9 mouse cellular contexts compared by ENCODE assay signal in genomic region chr11:69680136-69680855, GRCm38 (mm10). TPM values are rescaled to one million over a fixed set of nuclear protein-coding genes. Genes with fewer than 3 reads are reported as not detected.
DNase-seq lines count a peak whose midpoint lies in the region; ATAC-seq and TF ChIP-seq lines count a peak whose summit lies in the region.
"Had no signal": no experiment of that assay in that cellular context is flagged by ENCODE, and none has a peak within 500 bp of the region (broad histone marks: within the 10 kb centered on the region; RNA-seq: fewer than 3 reads in every experiment).

No protein-coding gene starts in this region.

- H3K9ac ChIP-seq in heart, postnatal 0 days (replicated peaks; ENCODE audit: low read depth, low read length), result peak overlapping the region; percentile 85; the same call in 1 of the 2 replicates
- peak overlapping the region; percentile 15 for H3K9ac ChIP-seq in hindbrain, embryonic 12.5 days
- H3K9ac ChIP-seq in midbrain, embryonic 11.5 days (ENCODE audit: low read length), result no peak overlapping the region

- no peaks in the 10 kb centered on the region for H3K9me3 ChIP-seq in heart, postnatal 0 days (replicated peaks; ENCODE audit: control insufficient read depth, low read length)
- H3K9me3 ChIP-seq in hindbrain, embryonic 12.5 days (replicated peaks), result no peaks in the 10 kb centered on the region
- H3K9me3 ChIP-seq in midbrain, embryonic 11.5 days (ENCODE audit: control insufficient read depth, low read length), result no peaks in the 10 kb centered on the region

- intact Hi-C loops in left cerebral cortex, postnatal 10 days (cut with DNase I), result loop anchor here (5.0 kb wide), 1 partner anchor 37 kb away; no protein-coding TSS in a partner anchor

- H3K4me2 ChIP-seq in heart, postnatal 0 days (ENCODE audit: low read depth, low read length), result peak overlapping the region; percentile 93; the same call in 1 of the 2 replicates
- H3K4me2 ChIP-seq in hindbrain, embryonic 12.5 days (replicated peaks), result peak overlapping the region; percentile 90
- H3K4me2 ChIP-seq in midbrain, embryonic 11.5 days, result peak overlapping the region; percentile 93

- TF ChIP-seq POLR2A in cortical plate, adult 2 months (IDR thresholded peaks at IDR 0.05; ENCODE audit: extremely low read depth, insufficient read depth, low read length), result no peak

- TF ChIP-seq EP300 in heart, postnatal 0 days (IDR thresholded peaks at IDR 0.05; ENCODE audit: low read depth), result no peak

- no peaks in the 10 kb centered on the region for H3K27me3 ChIP-seq in heart, postnatal 0 days (ENCODE audit: control insufficient read depth, insufficient read depth, low read length)
- H3K27me3 ChIP-seq in hindbrain, embryonic 12.5 days, result peaks cover 4% of the 10 kb centered on the region
- H3K27me3 ChIP-seq in midbrain, embryonic 11.5 days (ENCODE audit: control insufficient read depth, insufficient read depth, low read length), result no peaks in the 10 kb centered on the region

- H3K4me3 ChIP-seq in heart, postnatal 0 days (ENCODE audit: low read depth, low read length), result no peak overlapping the region
- H3K4me3 ChIP-seq in cortical plate, adult 2 months (ENCODE audit: insufficient read depth, low read length), result peak overlapping the region; percentile 44; the same call in 1 of the 2 replicates
- H3K4me3 ChIP-seq in hindbrain, embryonic 12.5 days, result peak overlapping the region; percentile 55
- H3K4me3 ChIP-seq in midbrain, embryonic 11.5 days (ENCODE audit: low read depth, low read length), result peak overlapping the region; percentile 84; the same call in 1 of the 2 replicates

- WGBS in heart, postnatal 0 days, result 89% methylated on average over 30 of the region's 30 CpGs
- 92% methylated on average over 29 of the region's 30 CpGs for WGBS in hindbrain, embryonic 12.5 days
- 92% methylated on average over 30 of the region's 30 CpGs for WGBS in midbrain, embryonic 11.5 days

- H3K36me3 ChIP-seq in heart, postnatal 0 days (replicated peaks; ENCODE audit: control insufficient read depth, insufficient read depth, low read length), result peaks cover 35% of the 10 kb centered on the region
- peaks cover 45% of the 10 kb centered on the region for H3K36me3 ChIP-seq in hindbrain, embryonic 12.5 days
- H3K36me3 ChIP-seq in midbrain, embryonic 11.5 days (ENCODE audit: control insufficient read depth, insufficient read depth, low read length), result peaks cover 13% of the 10 kb centered on the region

- no peak for TF ChIP-seq CTCF in heart, postnatal 0 days (IDR thresholded peaks at IDR 0.05; ENCODE audit: low read depth)
- no peak for TF ChIP-seq CTCF in cortical plate, adult 2 months (IDR thresholded peaks at IDR 0.05; ENCODE audit: extremely low read depth, insufficient read depth, low read length)

- H3K27ac ChIP-seq in heart, postnatal 0 days (ENCODE audit: low read depth), result no peak overlapping the region
- no peak overlapping the region for H3K27ac ChIP-seq in cortical plate, adult 2 months (ENCODE audit: insufficient read depth, low read length)
- no peak overlapping the region for H3K27ac ChIP-seq in hindbrain, embryonic 12.5 days
- H3K27ac ChIP-seq in midbrain, embryonic 11.5 days (ENCODE audit: low read depth, low read length), result no peak overlapping the region

- ATAC-seq in heart, postnatal 0 days (ENCODE audit: insufficient read depth, low read depth), result no peak
- no peak for ATAC-seq in hindbrain, embryonic 12.5 days (ENCODE audit: low FRiP score)
- no peak for ATAC-seq in midbrain, embryonic 11.5 days (ENCODE audit: low FRiP score)
- ATAC-seq in monocyte, adult 5-6 weeks (replicated peaks; ENCODE audit: insufficient number of reproducible peaks, low FRiP score, low TSS enrichment, poor library complexity, severe bottlenecking), result no peak

- H3K4me1 ChIP-seq in heart, postnatal 0 days (ENCODE audit: control insufficient read depth, insufficient read depth), result peaks cover 13% of the 10 kb centered on the region
- H3K4me1 ChIP-seq in cortical plate, adult 2 months (ENCODE audit: control insufficient read depth, insufficient read depth, low read length), result no peaks in the 10 kb centered on the region; the same call in 1 of the 2 replicates
- peaks cover 21% of the 10 kb centered on the region for H3K4me1 ChIP-seq in hindbrain, embryonic 12.5 days
- H3K4me1 ChIP-seq in midbrain, embryonic 11.5 days (ENCODE audit: control insufficient read depth, insufficient read depth, low read length), result peaks cover 14% of the 10 kb centered on the region

- no peak for DNase-seq in heart, postnatal 0 days (ENCODE audit: low spot score)
- DNase-seq in heart, adult 9 months (ENCODE audit: low spot score in 2 of 2), result no peak
- DNase-seq in midbrain, embryonic 11.5 days (ENCODE audit: low spot score, missing footprints), result peak; percentile 80
- no peak for DNase-seq in c-Kit-positive CD71-positive TER-119-positive erythroid progenitor cells, embryonic 14.5 days (ENCODE audit: low spot score)
- DNase-seq in left cerebral cortex, postnatal 10 days (ENCODE audit: extremely low spot score in 1 of 2, low spot score in 2 of 2), result no peak
- DNase-seq: embryo, embryonic 11 days had no signal

RNA-seq across cellular contexts. Expression of gene Senp3, which starts 1.6 kb away (rescaled TPM):
- total RNA-seq in heart, postnatal 0 days (2014; rRNA removed; ENCODE audit: low replicate concordance), result 39.7 and 92.3 TPM in 2 replicates
- polyA plus RNA-seq in heart, postnatal 0 days (2015; fragmentation: Nextera tagmentation; extraction: Ambion mirVana), result 27.4 and 32.6 TPM in 2 replicates
- polyA plus RNA-seq in cortical plate, adult 2 months (2012; rRNA removed), result 120 and 133 TPM in 2 replicates
- 105 and 106 TPM in 2 replicates for polyA plus RNA-seq in hindbrain, embryonic 12.5 days (2016; fragmentation: Nextera tagmentation; extraction: Ambion mirVana)
- 80.6 and 90.8 TPM in 2 replicates for polyA plus RNA-seq in midbrain, embryonic 11.5 days (2014; fragmentation: Nextera tagmentation; extraction: Ambion mirVana)
- total RNA-seq in monocyte, adult 5-6 weeks (2017), result 67.5 to 144 TPM (median 118 TPM) in 3 replicates
- 100 to 1,000 TPM in 1 of 2 experiments, 10 to 100 TPM in 1; 96.9 to 103 TPM for total RNA-seq in left cerebral cortex, postnatal 10 days (2021)

RNA-seq across cellular contexts. Expression of gene Tnfsf13, which starts 5.3 kb away (rescaled TPM):
- total RNA-seq in heart, postnatal 0 days (2014; rRNA removed; ENCODE audit: low replicate concordance), result 0.81 TPM in 1 of 2 replicates, not detected in the other
- 0.57 and 0.89 TPM in 2 replicates for polyA plus RNA-seq in heart, postnatal 0 days (2015; fragmentation: Nextera tagmentation; extraction: Ambion mirVana)
- polyA plus RNA-seq in cortical plate, adult 2 months (2012; rRNA removed), result 6.1 and 7.5 TPM in 2 replicates
- polyA plus RNA-seq in hindbrain, embryonic 12.5 days (2016; fragmentation: Nextera tagmentation; extraction: Ambion mirVana), result 0.42 and 0.49 TPM in 2 replicates
- polyA plus RNA-seq in midbrain, embryonic 11.5 days (2014; fragmentation: Nextera tagmentation; extraction: Ambion mirVana), result not detected in 2 replicates
- total RNA-seq in monocyte, adult 5-6 weeks (2017), result 40.3 to 90.5 TPM (median 78.8 TPM) in 3 replicates
- total RNA-seq in left cerebral cortex, postnatal 10 days (2021), result 1 to 10 TPM in 1 of 2 experiments, under 1 TPM in 1; 0.39 to 1.6 TPM

RNA-seq across cellular contexts. Expression of gene Eif4a1, which starts 8.1 kb away (rescaled TPM):
- 573 and 656 TPM in 2 replicates for total RNA-seq in heart, postnatal 0 days (2014; rRNA removed; ENCODE audit: low replicate concordance)
- 261 and 289 TPM in 2 replicates for polyA plus RNA-seq in heart, postnatal 0 days (2015; fragmentation: Nextera tagmentation; extraction: Ambion mirVana)
- polyA plus RNA-seq in cortical plate, adult 2 months (2012; rRNA removed), result 323 and 335 TPM in 2 replicates
- polyA plus RNA-seq in hindbrain, embryonic 12.5 days (2016; fragmentation: Nextera tagmentation; extraction: Ambion mirVana), result 555 and 589 TPM in 2 replicates
- 877 and 900 TPM in 2 replicates for polyA plus RNA-seq in midbrain, embryonic 11.5 days (2014; fragmentation: Nextera tagmentation; extraction: Ambion mirVana)
- total RNA-seq in monocyte, adult 5-6 weeks (2017), result 597 to 694 TPM (median 633 TPM) in 3 replicates
- total RNA-seq in left cerebral cortex, postnatal 10 days (2021), result 100 to 1,000 TPM; 455 to 466 TPM

RNA-seq across cellular contexts. Expression of gene Cd68, which starts 14.3 kb away (rescaled TPM):
- total RNA-seq in heart, postnatal 0 days (2014; rRNA removed; ENCODE audit: low replicate concordance), result 2.6 and 6.9 TPM in 2 replicates
- 6.1 and 8.5 TPM in 2 replicates for polyA plus RNA-seq in heart, postnatal 0 days (2015; fragmentation: Nextera tagmentation; extraction: Ambion mirVana)
- 11.3 and 13.1 TPM in 2 replicates for polyA plus RNA-seq in cortical plate, adult 2 months (2012; rRNA removed)
- polyA plus RNA-seq in hindbrain, embryonic 12.5 days (2016; fragmentation: Nextera tagmentation; extraction: Ambion mirVana), result 6.9 and 8.2 TPM in 2 replicates
- 7.0 and 7.9 TPM in 2 replicates for polyA plus RNA-seq in midbrain, embryonic 11.5 days (2014; fragmentation: Nextera tagmentation; extraction: Ambion mirVana)
- 203 to 221 TPM (median 207 TPM) in 3 replicates for total RNA-seq in monocyte, adult 5-6 weeks (2017)
- total RNA-seq in left cerebral cortex, postnatal 10 days (2021), result 10 to 100 TPM; 11.6 to 12.2 TPM

RNA-seq across cellular contexts. Expression of gene Tnfsf12, which starts 15.4 kb away (rescaled TPM):
- 8.5 and 9.3 TPM in 2 replicates for total RNA-seq in heart, postnatal 0 days (2014; rRNA removed; ENCODE audit: low replicate concordance)
- 5.3 and 5.5 TPM in 2 replicates for polyA plus RNA-seq in heart, postnatal 0 days (2015; fragmentation: Nextera tagmentation; extraction: Ambion mirVana)
- polyA plus RNA-seq in cortical plate, adult 2 months (2012; rRNA removed), result 19.8 and 22.5 TPM in 2 replicates
- polyA plus RNA-seq in hindbrain, embryonic 12.5 days (2016; fragmentation: Nextera tagmentation; extraction: Ambion mirVana), result 3.1 and 3.4 TPM in 2 replicates
- polyA plus RNA-seq in midbrain, embryonic 11.5 days (2014; fragmentation: Nextera tagmentation; extraction: Ambion mirVana), result 2.0 and 2.8 TPM in 2 replicates
- 2.5 to 23.1 TPM (median 10.7 TPM) in 3 replicates for total RNA-seq in monocyte, adult 5-6 weeks (2017)
- total RNA-seq in left cerebral cortex, postnatal 10 days (2021), result 1 to 10 TPM; 7.4 TPM
